Comparison of ENCODE assay signal across 28 mouse cellular contexts in the genomic region with DNA sequence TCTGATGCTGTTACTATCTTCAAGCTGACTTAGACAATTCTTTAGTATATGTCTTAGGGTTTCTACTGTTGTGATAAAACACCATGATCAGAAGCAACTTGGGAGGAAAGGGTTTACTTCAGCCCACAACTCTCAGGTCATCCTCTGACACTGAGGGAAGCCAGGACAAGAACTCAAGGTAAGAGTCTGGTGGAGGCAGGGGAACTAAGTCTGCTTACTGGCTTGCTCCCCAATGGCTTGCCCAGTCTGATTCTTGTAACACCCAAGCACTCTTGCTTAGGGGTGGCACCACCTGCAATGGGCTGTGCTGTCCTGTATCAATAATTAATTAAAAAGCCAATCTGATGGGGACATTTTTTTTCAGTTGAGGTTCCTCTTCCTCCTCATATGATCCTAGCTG. TPM values are rescaled to one million over a fixed set of nuclear protein-coding genes. Genes with fewer than 3 reads are reported as not detected.
"Had no signal": no experiment of that assay in that cellular context is flagged by ENCODE, and none has a peak within 500 bp of the region (broad histone marks: within the 10 kb centered on the region; RNA-seq: fewer than 3 reads in every experiment).

No protein-coding gene starts in this region.

- H3K4me3 ChIP-seq: limb, embryonic 12.5 days; limb, embryonic 15.5 days; midbrain, embryonic 13.5 days had no signal

- H3K27me3 ChIP-seq: limb, embryonic 12.5 days; limb, embryonic 15.5 days; midbrain, embryonic 13.5 days had no signal

- H3K4me2 ChIP-seq: limb, embryonic 12.5 days; limb, embryonic 15.5 days; liver, embryonic 11.5 days; lung, embryonic 14.5 days; midbrain, embryonic 13.5 days had no signal

- H3K36me3 ChIP-seq: limb, embryonic 12.5 days; limb, embryonic 15.5 days; midbrain, embryonic 13.5 days had no signal

- H3K9ac ChIP-seq: limb, embryonic 12.5 days; limb, embryonic 15.5 days; liver, embryonic 14.5 days; liver, postnatal 0 days; lung, embryonic 14.5 days; midbrain, embryonic 13.5 days had no signal

- ATAC-seq: liver, postnatal 0 days; lung, postnatal 0 days; midbrain, embryonic 13.5 days had no signal

- DNase-seq: kidney, postnatal 14 days; kidney, postnatal 4 days; left cerebral cortex, postnatal 4 days; liver, postnatal 0 days; lung, embryonic 14.5 days; thymus, adult 18-20 months; thymus, postnatal 36 days had no signal

- H3K9me3 ChIP-seq: limb, embryonic 12.5 days; limb, embryonic 15.5 days; midbrain, embryonic 13.5 days had no signal

- H3K27ac ChIP-seq: limb, embryonic 12.5 days; limb, embryonic 15.5 days; liver, embryonic 14.5 days; macrophage; midbrain, embryonic 13.5 days had no signal

RNA-seq across cellular contexts. Expression of a gene that starts 4.3 kb away (rescaled TPM):
- total RNA-seq: megakaryocyte, adult 5-6 weeks had no signal
- polyA plus RNA-seq: macrophage; spleen, adult 2 months had no signal

RNA-seq across cellular contexts. Expression of a gene that starts 21.9 kb away (rescaled TPM):
- total RNA-seq: layer of hippocampus, adult 18-20 months; layer of hippocampus, postnatal 14 days; left cerebral cortex, adult 8-10 months; left cerebral cortex, postnatal 14 days; left cerebral cortex, postnatal 4 days; megakaryocyte, adult 5-6 weeks; midbrain, postnatal 0 days had no signal
- polyA plus RNA-seq: kidney, embryonic 16.5 days; limb, embryonic 12.5 days; limb, embryonic 15.5 days; liver, embryonic 11.5 days; liver, embryonic 14.5 days; liver, postnatal 0 days; lung, embryonic 14.5 days; lung, postnatal 0 days; macrophage; midbrain, embryonic 13.5 days; midbrain, postnatal 0 days; neural tube, embryonic 11.5 days; neural tube, embryonic 14.5 days; small intestine, adult 2 months; spleen, adult 2 months; stomach, embryonic 16.5 days; testis, adult 2 months; urinary bladder, adult 2 months had no signal

RNA-seq across cellular contexts. Expression of a gene that starts 32.0 kb away (rescaled TPM):
- total RNA-seq: megakaryocyte, adult 5-6 weeks had no signal
- polyA plus RNA-seq: macrophage; small intestine, adult 2 months had no signal
